In genomic region chr3:34574711-34575350, GRCm38 (mm10) we compare ENCODE assay signal across 26 mouse cellular contexts.
"Had no signal": no experiment of that assay in that cellular context is flagged by ENCODE, and none has a peak within 500 bp of the region (broad histone marks: within the 10 kb centered on the region; RNA-seq: fewer than 3 reads in every experiment).

No protein-coding gene starts in this region.

- DNase-seq: gastrocnemius, postnatal 14 days; gastrocnemius, postnatal 36 days; heart, adult 2 months; heart, postnatal 14 days; heart, postnatal 36 days; kidney, adult 11 months; kidney, adult 2 months; kidney, adult 9 months; kidney, postnatal 14 days; kidney, postnatal 36 days; layer of hippocampus, adult 9-11 months; layer of hippocampus, postnatal 36 days; left cerebral cortex, postnatal 4 days had no signal

- ATAC-seq: hindbrain, postnatal 0 days; intestine, embryonic 16.5 days; liver, embryonic 12.5 days had no signal

- H3K4me2 ChIP-seq: heart, embryonic 11.5 days; heart, embryonic 13.5 days; heart, embryonic 15.5 days; hindbrain, embryonic 12.5 days; hindbrain, embryonic 15.5 days; kidney, embryonic 15.5 days; limb, embryonic 13.5 days; limb, embryonic 15.5 days; liver, embryonic 12.5 days had no signal

- H3K9ac ChIP-seq: heart, embryonic 13.5 days; heart, embryonic 15.5 days; hindbrain, embryonic 12.5 days; hindbrain, embryonic 15.5 days; kidney, embryonic 15.5 days; limb, embryonic 13.5 days; limb, embryonic 15.5 days; liver, embryonic 12.5 days; liver, embryonic 14.5 days had no signal

- H3K4me3 ChIP-seq: heart, adult 2 months; heart, embryonic 13.5 days; heart, embryonic 15.5 days; hindbrain, embryonic 12.5 days; hindbrain, embryonic 15.5 days; kidney, embryonic 15.5 days; limb, embryonic 13.5 days; limb, embryonic 15.5 days; liver, embryonic 12.5 days had no signal

- H3K4me1 ChIP-seq: heart, embryonic 15.5 days; kidney, embryonic 15.5 days; liver, embryonic 12.5 days had no signal

- H3K27ac ChIP-seq: heart, adult 2 months; heart, embryonic 13.5 days; heart, embryonic 15.5 days; hindbrain, embryonic 12.5 days; hindbrain, embryonic 15.5 days; hindbrain, postnatal 0 days; kidney, embryonic 15.5 days; kidney, postnatal 0 days; limb, embryonic 13.5 days; limb, embryonic 15.5 days; liver, embryonic 12.5 days; liver, embryonic 14.5 days had no signal

- H3K9me3 ChIP-seq: heart, embryonic 13.5 days; heart, embryonic 15.5 days; hindbrain, embryonic 12.5 days; hindbrain, embryonic 15.5 days; kidney, embryonic 15.5 days; limb, embryonic 13.5 days; limb, embryonic 15.5 days; liver, embryonic 12.5 days had no signal

- H3K36me3 ChIP-seq: heart, embryonic 13.5 days; heart, embryonic 15.5 days; hindbrain, embryonic 12.5 days; hindbrain, embryonic 15.5 days; kidney, embryonic 15.5 days; limb, embryonic 13.5 days; limb, embryonic 15.5 days; liver, embryonic 12.5 days had no signal

- H3K27me3 ChIP-seq: heart, embryonic 13.5 days; heart, embryonic 15.5 days; hindbrain, embryonic 12.5 days; hindbrain, embryonic 15.5 days; kidney, embryonic 15.5 days; limb, embryonic 15.5 days; liver, embryonic 12.5 days had no signal
